Mouse (Mus musculus): Measurements from ENCODE around the gene Spag7. TPM values are rescaled to one million over a fixed set of nuclear protein-coding genes. Genes with fewer than 3 reads are reported as not detected.

The Spag7 gene
- polyA plus RNA-seq, 2 experiments = 27.4 to 42.0 TPM

DNA sequence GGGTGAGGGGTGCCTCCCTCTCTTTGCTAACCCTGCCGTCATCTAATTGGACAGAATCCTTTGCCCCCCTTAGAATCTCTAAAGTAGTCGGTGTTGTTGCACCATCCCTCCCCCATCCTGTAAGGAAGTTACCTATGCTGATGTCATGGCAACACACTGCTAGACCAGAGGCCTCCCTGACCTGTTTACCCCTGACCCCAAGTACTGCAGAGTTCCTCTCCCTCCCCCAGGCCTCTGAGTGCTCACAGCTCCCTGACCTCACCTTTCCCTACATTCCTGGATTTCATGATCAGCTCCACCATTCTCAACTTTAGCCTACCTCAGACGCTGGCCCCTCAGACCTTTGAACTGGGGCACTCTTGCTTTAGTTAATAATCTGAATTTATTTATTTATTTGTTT, 36.9 kb upstream of the Spag7 start:
- H3K36me3 ChIP-seq (replicated peaks; ENCODE audit: control insufficient read depth, insufficient read depth, low read depth) = no peaks in the 10 kb centered on the region
- peaks cover 1% of the 10 kb centered on the region for H3K27me3 ChIP-seq (ENCODE audit: control insufficient read depth, insufficient read depth, low read length)
- DNase-seq (ENCODE audit: low read depth in 3 of 3, low spot score in 3 of 3) (no peak), ATAC-seq (ENCODE audit: insufficient read depth) (no peak)
- WGBS (ENCODE audit: insufficient replicate concordance) = 63% methylated on average over 3 of the region's 3 CpGs
- TF ChIP-seq EP300 (IDR thresholded peaks at IDR 0.05; ENCODE audit: low read depth) (no peak), CTCF (IDR thresholded peaks at IDR 0.05; ENCODE audit: low read depth) (no peak)
- H3K9me3 ChIP-seq (ENCODE audit: control insufficient read depth, low read length) = no peaks in the 10 kb centered on the region
- H3K27ac ChIP-seq = no peak overlapping the region
- H3K4me1 ChIP-seq (replicated peaks; ENCODE audit: control insufficient read depth in 2 of 2, insufficient read depth in 2 of 2, low read length in 1 of 2) = no peaks in the 10 kb centered on the region
- H3K9ac ChIP-seq (replicated peaks) = no peak overlapping the region
- no peak overlapping the region for H3K4me3 ChIP-seq (ENCODE audit: insufficient read depth in 1 of 2, low read depth in 2 of 2, low read length in 2 of 2)
- no peak overlapping the region for H3K4me2 ChIP-seq (ENCODE audit: low read depth)

DNA sequence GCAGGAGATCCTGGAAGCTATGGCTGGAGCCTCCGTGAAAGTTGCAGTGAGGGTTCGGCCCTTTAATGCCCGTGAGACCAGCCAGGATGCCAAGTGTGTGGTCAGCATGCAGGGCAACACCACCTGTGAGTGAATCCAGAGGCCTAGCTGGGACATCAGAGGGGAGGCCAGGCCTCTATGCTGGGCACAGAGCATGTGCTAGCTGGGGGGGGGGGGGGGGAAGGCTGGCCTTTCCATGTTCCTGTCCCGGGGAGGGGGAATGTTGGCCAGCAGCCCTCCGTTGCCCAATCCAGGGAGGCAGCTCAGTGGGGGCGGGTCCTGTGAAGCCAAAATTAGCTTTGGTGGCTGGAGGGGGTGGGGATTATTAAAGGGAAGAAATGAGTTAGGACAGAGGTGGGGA, 33.6 kb upstream of the Spag7 start:
- Histone ChIP-seq H3K9ac (replicated peaks) (no peak overlapping the region), H3K4me2 (ENCODE audit: low read depth) (no peak overlapping the region), H3K36me3 (replicated peaks; ENCODE audit: control insufficient read depth, insufficient read depth, low read depth) (no peaks in the 10 kb centered on the region), H3K4me1 (replicated peaks; ENCODE audit: control insufficient read depth in 2 of 2, insufficient read depth in 2 of 2, low read length in 1 of 2) (peaks cover 0 to 4% of the 10 kb centered on the region in 2 experiments; a peak in 1 of 4 replicates), H3K4me3 (ENCODE audit: insufficient read depth in 1 of 2, low read depth in 2 of 2, low read length in 2 of 2) (no peak overlapping the region), H3K9me3 (ENCODE audit: control insufficient read depth, low read length) (no peaks in the 10 kb centered on the region), H3K27ac (no peak overlapping the region), H3K27me3 (ENCODE audit: control insufficient read depth, insufficient read depth, low read length) (peaks cover 4% of the 10 kb centered on the region)
- no peak for TF ChIP-seq EP300 (IDR thresholded peaks at IDR 0.05; ENCODE audit: low read depth)
- no peak for TF ChIP-seq CTCF (IDR thresholded peaks at IDR 0.05; ENCODE audit: low read depth)
- 52% methylated on average over 6 of the region's 6 CpGs for WGBS (ENCODE audit: insufficient replicate concordance)
- ATAC-seq (ENCODE audit: insufficient read depth) (no peak), DNase-seq (ENCODE audit: low read depth in 3 of 3, low spot score in 3 of 3) (no peak)

DNA sequence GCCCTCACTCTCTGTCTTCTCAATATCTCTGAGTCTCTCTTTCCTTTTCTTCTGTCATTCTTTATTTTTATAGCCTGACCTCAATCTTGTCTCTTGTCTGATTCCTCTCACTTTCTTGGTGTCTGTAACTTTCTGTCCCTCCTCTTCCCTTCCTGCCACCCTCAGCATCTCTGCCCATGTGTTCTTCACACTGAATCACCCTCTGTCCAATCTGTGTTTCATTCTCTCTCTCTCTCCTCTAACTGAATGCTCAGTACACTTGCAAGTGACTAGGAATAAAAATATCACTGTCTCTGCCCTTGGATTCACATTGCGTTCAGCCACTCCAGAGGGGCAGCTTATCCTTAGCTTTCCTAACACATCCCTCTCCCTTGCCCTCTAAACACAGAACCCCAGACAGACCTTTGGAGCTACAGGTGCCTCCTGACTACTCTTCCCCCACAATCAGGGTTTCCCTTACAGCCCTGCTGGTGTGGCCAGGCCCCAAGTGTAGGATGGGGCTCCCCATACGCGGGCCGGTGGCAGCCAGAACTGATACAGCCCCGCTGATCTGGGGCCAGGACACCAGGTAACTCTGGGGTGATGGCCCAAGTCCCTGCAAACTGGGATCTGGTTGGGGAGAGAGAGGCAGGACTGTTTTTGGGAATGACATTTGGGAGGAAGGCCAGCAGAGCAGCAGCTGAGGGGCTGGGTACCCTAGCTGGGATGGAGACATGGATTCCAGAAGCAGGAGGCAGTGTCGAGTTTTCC, 32.9 kb upstream of the Spag7 start:
- WGBS (ENCODE audit: insufficient replicate concordance) = 70% methylated on average over 6 of the region's 6 CpGs
- peak overlapping the region; percentile 89 for H3K4me2 ChIP-seq (ENCODE audit: low read depth)
- H3K4me3 ChIP-seq (ENCODE audit: insufficient read depth in 1 of 2, low read depth in 2 of 2, low read length in 2 of 2) = no peak overlapping the region
- DNase-seq (ENCODE audit: low read depth in 3 of 3, low spot score in 3 of 3) = no peak
- peaks cover 0 to 4% of the 10 kb centered on the region in 2 experiments; a peak in 1 of 4 replicates for H3K4me1 ChIP-seq (replicated peaks; ENCODE audit: control insufficient read depth in 2 of 2, insufficient read depth in 2 of 2, low read length in 1 of 2)
- H3K9ac ChIP-seq (replicated peaks) = no peak overlapping the region
- H3K27me3 ChIP-seq (ENCODE audit: control insufficient read depth, insufficient read depth, low read length) = peaks cover 4% of the 10 kb centered on the region
- H3K27ac ChIP-seq = no peak overlapping the region
- TF ChIP-seq EP300 (IDR thresholded peaks at IDR 0.05; ENCODE audit: low read depth) (no peak), CTCF (IDR thresholded peaks at IDR 0.05; ENCODE audit: low read depth) (no peak)
- ATAC-seq (ENCODE audit: insufficient read depth) = no peak
- H3K9me3 ChIP-seq (ENCODE audit: control insufficient read depth, low read length) = no peaks in the 10 kb centered on the region
- H3K36me3 ChIP-seq (replicated peaks; ENCODE audit: control insufficient read depth, insufficient read depth, low read depth) = no peaks in the 10 kb centered on the region

DNA sequence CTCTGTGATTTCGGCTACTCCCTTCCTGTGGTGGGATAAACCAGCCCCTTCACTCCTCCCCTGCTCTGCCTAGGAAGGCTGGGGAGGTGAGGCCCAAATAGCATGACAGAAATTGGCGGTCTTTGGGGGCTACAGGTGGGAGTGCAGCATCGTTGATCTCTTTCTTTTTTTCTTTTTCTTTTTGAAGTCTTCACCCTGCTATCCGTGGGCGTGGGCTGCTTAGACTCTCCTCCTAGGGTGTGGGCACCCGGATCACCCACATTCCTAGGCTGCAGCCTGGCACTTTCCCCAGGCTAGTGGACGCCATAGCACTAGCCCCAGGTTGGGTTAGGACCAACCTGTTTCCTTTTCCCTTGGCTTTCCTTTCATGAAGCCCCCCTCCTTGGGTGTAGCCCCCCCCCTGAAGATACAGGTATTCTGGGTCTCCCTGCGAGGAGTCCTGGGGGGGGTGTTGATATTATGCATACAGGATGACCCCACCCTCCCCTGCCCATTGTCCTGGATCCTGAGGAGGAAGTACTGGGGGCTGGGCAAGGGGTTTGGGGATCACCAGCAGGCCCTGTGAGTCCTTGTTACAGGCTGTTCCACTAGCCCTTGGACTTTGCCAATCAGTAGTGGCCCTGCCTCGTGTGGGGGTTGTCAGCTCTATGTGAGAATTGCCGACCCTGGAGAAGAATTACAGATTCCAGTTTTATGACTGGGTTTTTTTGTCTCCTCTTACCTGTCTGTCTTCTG, 32.2 kb upstream of the Spag7 start:
- H3K27ac ChIP-seq = no peak overlapping the region
- no peaks in the 10 kb centered on the region for H3K36me3 ChIP-seq (replicated peaks; ENCODE audit: control insufficient read depth, insufficient read depth, low read depth)
- no peaks in the 10 kb centered on the region for H3K9me3 ChIP-seq (ENCODE audit: control insufficient read depth, low read length)
- H3K4me2 ChIP-seq (ENCODE audit: low read depth) = peak overlapping the region; percentile 89
- H3K27me3 ChIP-seq (ENCODE audit: control insufficient read depth, insufficient read depth, low read length) = peaks cover 4% of the 10 kb centered on the region
- peak overlapping the region; percentile 56 to 77 for H3K4me3 ChIP-seq (ENCODE audit: insufficient read depth in 1 of 2, low read depth in 2 of 2, low read length in 2 of 2)
- no peak for TF ChIP-seq CTCF (IDR thresholded peaks at IDR 0.05; ENCODE audit: low read depth)
- no peak for TF ChIP-seq EP300 (IDR thresholded peaks at IDR 0.05; ENCODE audit: low read depth)
- H3K9ac ChIP-seq (replicated peaks) = peak overlapping the region; percentile 66
- DNase-seq (ENCODE audit: low read depth in 3 of 3, low spot score in 3 of 3) = no peak
- no peak for ATAC-seq (ENCODE audit: insufficient read depth)
- H3K4me1 ChIP-seq (replicated peaks; ENCODE audit: control insufficient read depth in 2 of 2, insufficient read depth in 2 of 2, low read length in 1 of 2) = peaks cover 0 to 4% of the 10 kb centered on the region in 2 experiments; a peak in 1 of 4 replicates
- 20% methylated on average over 10 of the region's 10 CpGs for WGBS (ENCODE audit: insufficient replicate concordance)

DNA sequence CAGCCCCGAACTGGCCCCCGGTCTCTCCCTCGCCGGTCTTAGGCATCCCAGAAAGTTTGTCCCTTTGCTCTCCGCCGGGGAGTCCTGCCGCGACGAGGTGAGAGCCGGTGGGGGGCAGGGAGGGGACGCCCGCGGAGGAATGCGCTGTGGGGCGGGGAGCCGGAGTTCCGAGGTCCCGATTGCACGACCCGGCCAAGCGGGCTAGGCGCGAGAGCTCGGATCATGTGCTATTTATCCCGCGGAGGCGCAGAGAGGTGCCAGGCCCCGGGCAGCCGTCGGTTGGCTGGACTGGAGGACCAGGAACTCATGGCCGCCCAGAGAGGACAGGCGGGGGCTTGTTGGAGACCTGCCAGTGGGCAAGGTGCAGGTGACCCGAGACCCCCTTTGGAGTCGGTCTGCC, 31.4 kb upstream of the Spag7 start:
- peak; percentile 16 for ATAC-seq (ENCODE audit: insufficient read depth)
- Histone ChIP-seq H3K36me3 (replicated peaks; ENCODE audit: control insufficient read depth, insufficient read depth, low read depth) (no peaks in the 10 kb centered on the region), H3K9ac (replicated peaks) (peak overlapping the region; percentile 66), H3K9me3 (ENCODE audit: control insufficient read depth, low read length) (no peaks in the 10 kb centered on the region), H3K27me3 (ENCODE audit: control insufficient read depth, insufficient read depth, low read length) (peaks cover 4% of the 10 kb centered on the region), H3K4me1 (replicated peaks; ENCODE audit: control insufficient read depth in 2 of 2, insufficient read depth in 2 of 2, low read length in 1 of 2) (peaks cover 0 to 4% of the 10 kb centered on the region in 2 experiments; a peak in 1 of 4 replicates), H3K4me3 (ENCODE audit: insufficient read depth in 1 of 2, low read depth in 2 of 2, low read length in 2 of 2) (peak overlapping the region; percentile 56 to 77), H3K27ac (no peak overlapping the region), H3K4me2 (ENCODE audit: low read depth) (peak overlapping the region; percentile 89)
- under 1% methylated on average over 33 of the region's 34 CpGs for WGBS (ENCODE audit: insufficient replicate concordance)
- no peak for DNase-seq (ENCODE audit: low read depth in 3 of 3, low spot score in 3 of 3)
- TF ChIP-seq EP300 (IDR thresholded peaks at IDR 0.05; ENCODE audit: low read depth) (no peak), CTCF (IDR thresholded peaks at IDR 0.05; ENCODE audit: low read depth) (no peak)

Data from liver, embryonic 14.5 days (tissue).